Mouse (Mus musculus): ENCODE measurements around the gene Meioc. TPM values are rescaled to one million over a fixed set of nuclear protein-coding genes. Genes with fewer than 3 reads are reported as not detected.

Meioc gene
- polyA plus RNA-seq, 1 experiment: not detected

DNA sequence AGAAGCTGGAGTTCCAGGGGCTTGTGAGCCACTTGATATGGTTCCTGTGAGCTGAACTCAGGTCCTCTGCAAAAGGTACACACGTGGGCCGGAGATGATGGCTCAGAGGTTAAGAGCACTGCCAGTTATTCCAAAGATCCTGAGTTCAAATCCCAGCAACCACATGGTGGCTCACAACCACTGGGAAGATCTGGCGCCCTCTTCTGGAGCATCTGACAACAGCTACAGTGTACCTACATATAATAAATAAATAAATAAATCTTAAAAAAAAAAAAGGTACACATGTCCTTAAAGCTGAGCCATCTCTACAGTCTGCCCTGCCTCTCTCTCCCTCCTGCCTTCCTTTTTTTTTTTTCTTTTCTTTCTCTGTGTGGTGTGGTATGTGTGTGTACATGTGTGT is 10.7 kb upstream of the Meioc start:
- TF ChIP-seq GATA1 (IDR thresholded peaks at IDR 0.05; ENCODE audit: low read length): no peak

DNA sequence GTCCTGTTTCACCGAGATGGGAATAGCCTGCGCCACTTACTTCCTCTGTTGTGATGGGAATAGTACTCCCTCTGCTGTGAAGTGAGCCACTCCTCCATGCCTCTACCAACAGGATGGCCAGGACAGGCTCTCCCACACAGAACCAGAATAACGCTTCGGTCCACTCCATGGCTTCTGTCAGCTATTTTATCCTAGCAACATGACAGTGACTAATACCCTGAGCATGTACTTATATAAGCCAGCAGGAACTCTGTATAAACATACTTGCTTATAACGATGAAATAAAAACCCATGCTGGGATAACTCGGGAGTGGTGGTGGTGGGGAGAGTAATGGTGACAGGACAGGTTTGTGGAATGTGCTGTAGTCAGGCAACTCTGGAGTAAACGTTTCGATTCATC is 7.6 kb upstream of the Meioc start:
- TF ChIP-seq GATA1 (IDR thresholded peaks at IDR 0.05; ENCODE audit: low read length): no peak

- TF ChIP-seq GATA1 (IDR thresholded peaks at IDR 0.05; ENCODE audit: low read length): no peak
These were observed 7.1 kb upstream of the Meioc start for GRCm38 (mm10) chr11:102656326-102656926.

DNA sequence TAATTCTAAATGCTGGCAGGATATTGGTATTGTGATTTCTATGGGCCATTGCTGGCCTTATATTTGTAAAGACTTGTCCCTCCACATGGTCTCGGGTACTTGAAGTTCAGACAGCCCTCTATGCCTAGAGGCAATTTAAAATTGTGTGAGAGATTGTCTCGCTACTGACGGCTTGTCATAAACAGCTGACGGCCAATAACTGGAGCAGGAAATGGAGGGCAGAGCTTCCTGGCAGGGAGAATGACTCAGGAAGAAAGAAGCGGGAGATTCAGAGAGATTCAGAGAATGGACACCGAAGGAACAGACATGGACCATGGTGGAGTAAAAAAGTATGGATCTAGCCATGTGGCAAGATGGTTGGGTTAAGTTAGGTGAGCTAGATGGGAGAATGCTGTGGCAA is 6.6 kb upstream of the Meioc start:
- no peak for TF ChIP-seq GATA1 (IDR thresholded peaks at IDR 0.05; ENCODE audit: low read length)

- no peak for TF ChIP-seq GATA1 (IDR thresholded peaks at IDR 0.05; ENCODE audit: low read length)
These were observed 1.6 kb downstream of the Meioc start for GRCm38 (mm10) chr11:102665151-102665550.

- no peak for TF ChIP-seq GATA1 (IDR thresholded peaks at IDR 0.05; ENCODE audit: low read length)
These were observed 2.3 kb downstream of the Meioc start for GRCm38 (mm10) chr11:102665637-102666435.

GRCm38 (mm10) chr11:102690162-102690561 is 26.6 kb downstream of the Meioc start:
- no peak for TF ChIP-seq GATA1 (IDR thresholded peaks at IDR 0.05; ENCODE audit: low read length)

DNA sequence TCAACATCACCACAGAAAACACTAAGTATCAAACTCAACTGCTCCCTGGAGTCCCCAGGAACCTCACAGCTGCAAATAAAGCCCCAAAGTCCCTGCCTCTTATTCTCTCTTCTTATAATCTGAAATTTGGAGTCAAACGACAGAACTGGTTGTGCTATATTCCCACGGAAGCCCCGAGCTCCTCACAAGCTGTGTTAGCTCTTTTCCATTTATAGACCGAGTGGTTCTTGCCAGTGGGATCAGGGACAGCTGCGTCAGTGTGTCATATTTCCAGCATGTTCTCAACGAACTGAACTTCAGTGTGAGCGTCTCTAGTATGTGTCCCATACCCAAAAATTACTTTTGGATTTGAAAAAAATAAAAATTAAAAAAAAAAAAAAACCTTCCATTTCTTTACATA is 31.8 kb downstream of the Meioc start:
- no peak for TF ChIP-seq GATA1 (IDR thresholded peaks at IDR 0.05; ENCODE audit: low read length)

- TF ChIP-seq GATA1 (IDR thresholded peaks at IDR 0.05; ENCODE audit: low read length): no peak
These were observed 34.0 kb downstream of the Meioc start, which contains the start of gene Ccdc43 for GRCm38 (mm10) chr11:102697338-102698017. TSS of gene Ccdc43 (minus strand) at chr11:102697782.

DNA sequence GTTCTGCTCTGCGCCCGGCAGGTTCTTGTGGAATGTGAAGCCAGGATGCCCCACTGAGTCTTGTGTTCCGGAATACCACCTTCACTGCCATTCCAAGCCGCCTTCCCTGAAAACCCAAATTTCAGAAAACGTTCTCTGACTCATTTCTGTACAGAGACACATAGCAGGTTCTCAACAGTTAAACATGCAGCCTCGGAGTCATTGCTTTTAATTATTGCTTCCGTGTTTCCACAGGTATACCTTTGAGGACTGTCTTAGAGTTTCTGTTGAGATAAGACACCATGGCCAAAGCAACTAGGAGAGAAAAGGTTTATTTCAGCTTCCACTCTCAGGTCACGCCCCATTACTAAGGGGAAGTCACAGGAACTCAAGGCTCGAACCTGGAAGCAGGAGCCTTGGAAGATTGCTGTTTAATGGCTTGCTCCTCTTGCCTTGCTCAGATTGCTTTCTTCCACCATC is 34.5 kb downstream of the Meioc start:
- no peak for TF ChIP-seq GATA1 (IDR thresholded peaks at IDR 0.05; ENCODE audit: low read length)

GRCm38 (mm10) chr11:102712411-102712810 is 48.9 kb downstream of the Meioc start:
- TF ChIP-seq GATA1 (IDR thresholded peaks at IDR 0.05; ENCODE audit: low read length): no peak

DNA sequence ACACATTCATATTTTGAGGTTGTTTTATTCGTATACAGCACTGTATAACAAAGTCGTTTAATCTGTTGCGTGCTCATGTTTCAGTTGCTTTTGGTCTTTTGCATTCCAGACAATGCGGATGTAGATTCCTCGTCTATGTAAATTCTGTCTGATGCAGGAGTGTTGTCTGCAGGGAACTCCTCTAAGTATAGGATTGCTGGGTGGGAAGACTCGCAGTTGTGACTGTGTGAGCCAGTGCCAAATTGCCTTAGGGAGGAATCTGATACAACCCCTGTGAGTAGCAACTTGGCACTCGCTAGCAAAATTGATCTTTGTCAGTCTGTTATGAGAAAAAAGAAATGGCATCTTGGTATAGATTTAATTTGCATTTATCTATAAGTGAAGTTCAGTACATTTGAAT is 52.6 kb downstream of the Meioc start:
- no peak for TF ChIP-seq GATA1 (IDR thresholded peaks at IDR 0.05; ENCODE audit: low read length)

DNA sequence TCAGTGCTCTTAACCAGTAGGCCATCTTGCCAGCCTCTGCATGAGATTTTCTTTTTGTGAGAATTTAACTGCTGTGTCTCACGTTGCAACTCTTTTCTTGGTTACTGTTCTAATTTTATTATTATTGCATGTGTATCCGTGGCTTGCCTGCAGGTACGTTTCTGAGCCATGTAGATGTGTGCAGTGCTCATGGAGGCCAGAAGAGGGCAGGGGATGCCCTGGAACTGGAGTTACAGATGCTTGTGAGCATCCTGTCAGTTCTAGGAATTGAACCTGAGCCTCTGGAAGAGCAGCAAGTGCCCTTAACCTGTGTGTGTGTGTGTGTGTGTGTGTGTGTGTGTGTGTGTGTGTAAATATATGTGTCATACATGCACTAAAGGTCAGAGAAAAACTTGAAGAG is 62.1 kb downstream of the Meioc start:
- TF ChIP-seq GATA1 (IDR thresholded peaks at IDR 0.05; ENCODE audit: low read length): no peak

DNA sequence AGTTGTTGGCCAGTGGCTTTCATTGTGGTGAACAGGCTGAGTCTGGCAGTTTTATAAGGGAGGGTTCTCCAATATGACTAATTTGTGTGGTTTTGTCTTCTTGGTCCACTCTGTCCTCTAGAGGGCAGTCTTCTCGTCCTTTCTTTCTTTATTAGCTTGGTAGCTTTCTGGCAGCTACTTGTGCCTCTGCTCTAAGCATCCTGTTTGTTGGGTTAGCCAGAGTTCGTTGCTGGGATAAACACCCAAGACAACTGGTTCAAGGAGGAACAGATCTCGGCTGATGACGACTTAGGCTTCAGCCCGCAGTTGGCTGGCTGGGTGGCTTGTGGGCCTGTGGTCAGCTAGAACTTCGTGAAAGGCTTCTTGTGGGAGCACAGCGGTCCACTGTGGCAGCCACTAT is 65.1 kb downstream of the Meioc start:
- TF ChIP-seq GATA1 (IDR thresholded peaks at IDR 0.05; ENCODE audit: low read length): no peak

DNA sequence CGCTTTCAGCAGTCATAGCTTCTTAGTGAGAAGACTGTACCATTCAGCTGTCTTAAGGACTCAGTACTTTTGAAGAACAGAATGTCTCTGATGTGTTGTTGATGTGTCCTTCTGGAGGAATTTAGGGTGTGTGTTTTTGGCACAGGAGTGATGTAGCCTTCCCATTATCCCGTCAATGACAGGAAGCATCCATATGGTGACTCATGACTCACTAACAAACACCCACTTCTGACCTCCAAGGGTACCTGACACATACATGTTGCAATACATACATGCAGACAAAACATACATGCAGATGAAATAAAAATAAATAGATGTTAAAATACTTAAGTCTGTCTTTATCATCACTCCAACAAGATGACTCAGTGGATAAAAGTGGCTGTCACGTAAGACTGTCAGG is 66.3 kb downstream of the Meioc start:
- no peak for TF ChIP-seq GATA1 (IDR thresholded peaks at IDR 0.05; ENCODE audit: low read length)

DNA sequence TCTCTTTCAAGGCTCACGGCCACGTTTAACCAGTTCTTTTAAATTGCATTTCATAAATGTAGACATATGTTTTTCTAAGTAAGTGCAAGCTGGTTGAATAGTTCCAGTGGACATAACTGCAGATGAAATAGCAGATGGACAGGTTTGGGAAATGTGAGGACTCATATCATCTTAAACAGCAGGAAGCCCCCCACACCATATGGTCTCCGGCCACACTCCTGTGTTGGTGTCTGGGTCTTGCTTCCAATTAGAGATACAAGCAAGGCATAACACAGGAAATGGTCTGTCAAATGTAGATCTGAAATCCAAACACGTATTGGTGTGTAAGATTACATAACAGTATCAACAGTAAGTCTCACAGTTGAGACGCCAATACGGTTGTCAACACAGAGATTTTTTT is 67.8 kb downstream of the Meioc start:
- TF ChIP-seq GATA1 (IDR thresholded peaks at IDR 0.05; ENCODE audit: low read length): no peak

Other genes with a start within 250 kb of the Meioc start
- 13.2 and 18.9 TPM in 2 replicates for gene Grn, start 233.4 kb upstream of the Meioc start, polyA plus RNA-seq (2012)
- 0.23 and 0.30 TPM in 2 replicates for gene Fam171a2, start 216.0 kb upstream of the Meioc start, polyA plus RNA-seq (2012)
- 18.0 and 29.0 TPM in 2 replicates for gene Itga2b, start 193.6 kb upstream of the Meioc start, polyA plus RNA-seq (2012)
- 11.5 and 15.9 TPM in 2 replicates for gene Gpatch8, start 107.3 kb upstream of the Meioc start, polyA plus RNA-seq (2012)
- not detected in 2 replicates for gene Gm11627, start 84.3 kb upstream of the Meioc start, polyA plus RNA-seq (2012)
- not detected in 2 replicates for gene Fzd2, start 59.3 kb upstream of the Meioc start, polyA plus RNA-seq (2012)
- gene Ccdc43, start 34.1 kb downstream of the Meioc start, polyA plus RNA-seq (2012): 8.3 and 11.0 TPM in 2 replicates
- gene Adam11, start 97.7 kb downstream of the Meioc start, polyA plus RNA-seq (2012): not detected in 2 replicates
- gene Gjc1, start 156.0 kb downstream of the Meioc start, polyA plus RNA-seq (2012): not detected in 2 replicates
- gene Higd1b, start 172.1 kb downstream of the Meioc start, polyA plus RNA-seq (2012): not detected in 2 replicates
- 364 and 388 TPM in 2 replicates for gene Eftud2, start 217.3 kb downstream of the Meioc start, polyA plus RNA-seq (2012)
- gene Ccdc103, start 217.5 kb downstream of the Meioc start, polyA plus RNA-seq (2012): 0.13 and 0.24 TPM in 2 replicates
- not detected in 2 replicates for gene Fam187a, start 221.5 kb downstream of the Meioc start, polyA plus RNA-seq (2012)
- gene Gfap, start 237.2 kb downstream of the Meioc start, polyA plus RNA-seq (2012): 0.02 TPM in 1 of 2 replicates, not detected in the other